Comparison of ENCODE assay signal across 21 mouse cellular contexts in genomic region chr6:30716796-30717195, GRCm38 (mm10). TPM values are rescaled to one million over a fixed set of nuclear protein-coding genes. Genes with fewer than 3 reads are reported as not detected.
DNase-seq lines count a peak whose midpoint lies in the region; ATAC-seq lines count a peak whose summit lies in the region.
"Had no signal": no experiment of that assay in that cellular context is flagged by ENCODE, and none has a peak within 500 bp of the region (broad histone marks: within the 10 kb centered on the region; RNA-seq: fewer than 3 reads in every experiment).

No protein-coding gene starts in this region.

- H3K9ac ChIP-seq in forebrain, embryonic 14.5 days (ENCODE audit: low read length), result no peak overlapping the region
- H3K9ac ChIP-seq in forebrain, embryonic 13.5 days, result no peak overlapping the region
- no peak overlapping the region for H3K9ac ChIP-seq in kidney, embryonic 14.5 days (ENCODE audit: low read depth, low read length)
- H3K9ac ChIP-seq: hindbrain, embryonic 12.5 days; intestine, embryonic 15.5 days; midbrain, embryonic 12.5 days; neural tube, embryonic 13.5 days had no signal

- no peaks in the 10 kb centered on the region for H3K9me3 ChIP-seq in forebrain, embryonic 14.5 days (replicated peaks; ENCODE audit: control insufficient read depth, low read length)
- no peaks in the 10 kb centered on the region for H3K9me3 ChIP-seq in forebrain, embryonic 13.5 days (replicated peaks)
- H3K9me3 ChIP-seq in kidney, embryonic 14.5 days (ENCODE audit: control insufficient read depth, low read length), result no peaks in the 10 kb centered on the region
- H3K9me3 ChIP-seq in midbrain, embryonic 10.5 days (replicated peaks), result no peaks in the 10 kb centered on the region
- H3K9me3 ChIP-seq: hindbrain, embryonic 12.5 days; intestine, embryonic 15.5 days; midbrain, embryonic 12.5 days; neural tube, embryonic 13.5 days had no signal

- H3K27me3 ChIP-seq in forebrain, embryonic 14.5 days (replicated peaks; ENCODE audit: control insufficient read depth, insufficient read depth, low read length), result no peaks in the 10 kb centered on the region
- H3K27me3 ChIP-seq in forebrain, embryonic 13.5 days, result no peaks in the 10 kb centered on the region
- H3K27me3 ChIP-seq in kidney, embryonic 14.5 days (ENCODE audit: control insufficient read depth, insufficient read depth, low read length), result no peaks in the 10 kb centered on the region
- no peaks in the 10 kb centered on the region for H3K27me3 ChIP-seq in midbrain, embryonic 10.5 days (ENCODE audit: low read depth, poor library complexity, severe bottlenecking)
- H3K27me3 ChIP-seq: hindbrain, embryonic 12.5 days; intestine, embryonic 15.5 days; midbrain, embryonic 12.5 days; neural tube, embryonic 13.5 days had no signal

- H3K4me1 ChIP-seq in forebrain, embryonic 14.5 days (ENCODE audit: control insufficient read depth, insufficient read depth, low read length), result peaks cover 8% of the 10 kb centered on the region
- H3K4me1 ChIP-seq in forebrain, embryonic 13.5 days, result peaks cover 27% of the 10 kb centered on the region
- peaks cover 20% of the 10 kb centered on the region for H3K4me1 ChIP-seq in kidney, embryonic 14.5 days (ENCODE audit: control insufficient read depth, insufficient read depth, low read length)
- H3K4me1 ChIP-seq in midbrain, embryonic 10.5 days, result peaks cover 26% of the 10 kb centered on the region

- H3K27ac ChIP-seq in forebrain, embryonic 14.5 days (ENCODE audit: low read depth, low read length), result no peak overlapping the region
- no peak overlapping the region; the same call in 1 of the 2 replicates for H3K27ac ChIP-seq in forebrain, embryonic 13.5 days
- H3K27ac ChIP-seq in kidney, embryonic 14.5 days (ENCODE audit: low read depth, low read length), result peak overlapping the region; percentile 37; the same call in 1 of the 2 replicates
- H3K27ac ChIP-seq in midbrain, embryonic 10.5 days (replicated peaks), result no peak overlapping the region
- H3K27ac ChIP-seq: hindbrain, embryonic 12.5 days; intestine, embryonic 15.5 days; macrophage; midbrain, embryonic 12.5 days; neural tube, embryonic 13.5 days had no signal

- no peak overlapping the region for H3K4me2 ChIP-seq in forebrain, embryonic 14.5 days (ENCODE audit: low read length)
- no peak overlapping the region for H3K4me2 ChIP-seq in forebrain, embryonic 13.5 days
- H3K4me2 ChIP-seq in kidney, embryonic 14.5 days (replicated peaks; ENCODE audit: low read depth, low read length), result no peak overlapping the region
- H3K4me2 ChIP-seq: hindbrain, embryonic 12.5 days; intestine, embryonic 15.5 days; liver, embryonic 11.5 days; midbrain, embryonic 12.5 days; neural tube, embryonic 13.5 days had no signal

- peak; percentile 65 for ATAC-seq in forebrain, embryonic 14.5 days
- ATAC-seq in forebrain, embryonic 13.5 days, result no peak
- ATAC-seq in kidney, embryonic 14.5 days (ENCODE audit: low FRiP score, low TSS enrichment), result no peak
- ATAC-seq: intestine, embryonic 15.5 days had no signal

- peak; percentile 54 for DNase-seq in forebrain, embryonic 14.5 days (ENCODE audit: low spot score)
- DNase-seq in kidney, postnatal 25 days, result no peak
- peak; percentile 34 for DNase-seq in testis, postnatal 10 days (ENCODE audit: low spot score)
- no peak for DNase-seq in testis, postnatal 14 days (ENCODE audit: low spot score)
- DNase-seq in lung, postnatal 36 days, result peak; percentile 61
- DNase-seq in midbrain, embryonic 10.5 days (ENCODE audit: low spot score), result no peak
- DNase-seq: cerebellum, adult 11 months; cerebellum, postnatal 14 days; gastrocnemius, postnatal 36 days; layer of hippocampus, postnatal 36 days; left cerebral cortex, postnatal 4 days; right cerebral cortex, postnatal 14 days; thymus, adult 18-20 months had no signal

- no peak overlapping the region for H3K4me3 ChIP-seq in forebrain, embryonic 14.5 days (ENCODE audit: low read depth, low read length)
- no peak overlapping the region for H3K4me3 ChIP-seq in forebrain, embryonic 13.5 days
- H3K4me3 ChIP-seq in kidney, embryonic 14.5 days (ENCODE audit: low read length), result no peak overlapping the region
- H3K4me3 ChIP-seq in midbrain, embryonic 10.5 days, result no peak overlapping the region
- H3K4me3 ChIP-seq: hindbrain, embryonic 12.5 days; intestine, embryonic 15.5 days; midbrain, embryonic 12.5 days; neural tube, embryonic 13.5 days had no signal

- WGBS in forebrain, embryonic 14.5 days, result 46% methylated on average over 7 of the region's 7 CpGs
- WGBS in forebrain, embryonic 13.5 days, result 71% methylated on average over 7 of the region's 7 CpGs
- WGBS in kidney, embryonic 14.5 days, result 90% methylated on average over 7 of the region's 7 CpGs
- 90% methylated on average over 7 of the region's 7 CpGs for WGBS in midbrain, embryonic 10.5 days

- no peaks in the 10 kb centered on the region for H3K36me3 ChIP-seq in forebrain, embryonic 14.5 days (ENCODE audit: control insufficient read depth, insufficient read depth, low read length)
- no peaks in the 10 kb centered on the region for H3K36me3 ChIP-seq in forebrain, embryonic 13.5 days (ENCODE audit: poor library complexity, severe bottlenecking)
- H3K36me3 ChIP-seq in kidney, embryonic 14.5 days (ENCODE audit: control insufficient read depth, insufficient read depth, low read length), result no peaks in the 10 kb centered on the region
- no peaks in the 10 kb centered on the region for H3K36me3 ChIP-seq in midbrain, embryonic 10.5 days
- H3K36me3 ChIP-seq: hindbrain, embryonic 12.5 days; intestine, embryonic 15.5 days; midbrain, embryonic 12.5 days; neural tube, embryonic 13.5 days had no signal

RNA-seq across cellular contexts. Expression of gene Mest, which starts 6.6 kb away (rescaled TPM):
- polyA plus RNA-seq in forebrain, embryonic 14.5 days (2014; fragmentation: Nextera tagmentation; extraction: Ambion mirVana), result 409 and 464 TPM in 2 replicates
- polyA plus RNA-seq in forebrain, embryonic 13.5 days (2015; fragmentation: Nextera tagmentation; extraction: Ambion mirVana), result 443 and 547 TPM in 2 replicates
- 2,297 and 2,617 TPM in 2 replicates for polyA plus RNA-seq in kidney, embryonic 14.5 days (2014; fragmentation: Nextera tagmentation; extraction: Ambion mirVana)
- polyA plus RNA-seq in midbrain, embryonic 10.5 days (2016; fragmentation: Nextera tagmentation; extraction: Ambion mirVana), result 1,366 and 1,939 TPM in 2 replicates

RNA-seq across cellular contexts. Expression of gene Cep41, which starts 23.2 kb away (rescaled TPM):
- polyA plus RNA-seq in forebrain, embryonic 14.5 days (2014; fragmentation: Nextera tagmentation; extraction: Ambion mirVana), result 15.6 and 16.6 TPM in 2 replicates
- polyA plus RNA-seq in forebrain, embryonic 13.5 days (2015; fragmentation: Nextera tagmentation; extraction: Ambion mirVana), result 19.5 and 19.6 TPM in 2 replicates
- polyA plus RNA-seq in kidney, embryonic 14.5 days (2014; fragmentation: Nextera tagmentation; extraction: Ambion mirVana), result 31.2 and 31.8 TPM in 2 replicates
- polyA plus RNA-seq in midbrain, embryonic 10.5 days (2016; fragmentation: Nextera tagmentation; extraction: Ambion mirVana), result 19.8 and 24.0 TPM in 2 replicates

Comparison
In these comparisons a context has a peak if more than half of its experiments do, and no peak if none do; other contexts are left out.
1. DNase-seq: peak in forebrain, embryonic 14.5 days (single experiment), testis, postnatal 10 days (single experiment) and lung, postnatal 36 days (single experiment); none in kidney, postnatal 25 days (0 of 2), testis, postnatal 14 days (single experiment) and midbrain, embryonic 10.5 days (single experiment).